Mouse (Mus musculus) liver, adult 2 months (tissue): ENCODE measurements at regions not wholly inside any gene's neighbourhood (a gene's known extent, or its start where the extent isn't known, plus 50 kb on each side); places are given as distances from the start of the nearest gene placed in this dataset.
"Not testable (repeated sequence)": the region's sequence is repeated elsewhere in the genome, so short reads cannot be mapped to it uniquely, and the experiment has no call there.

Source experiments
- DNase-seq: peaks from one replicate; pipeline ENCODE4 v3.0.0-alpha.2; 2011; ENCODE audit warnings: low read depth, low spot score; ENCODE audit errors: extremely low read depth
- H3K27ac ChIP-seq: fragments of 200-500 bp; replicated peaks from 2 replicates; pipeline ENCODE4 v1.5.1; 2012; ENCODE audit warnings: low read depth, mild to moderate bottlenecking, control low read depth, inconsistent platforms, low read length; ENCODE audit not compliant: insufficient read depth
- H3K27me3 ChIP-seq: fragments of 200-500 bp; 2 replicates; pipeline ENCODE4 v1.6.1; 2012; ENCODE audit warnings: mild to moderate bottlenecking, moderate library complexity, low read length, inconsistent platforms; ENCODE audit not compliant: control insufficient read depth, insufficient read depth
- H3K36me3 ChIP-seq: fragments of 200-500 bp; 2 replicates; pipeline ENCODE4 v1.6.1; 2012; ENCODE audit warnings: low read length, inconsistent platforms; ENCODE audit not compliant: control insufficient read depth, insufficient read depth
- H3K4me1 ChIP-seq: fragments of 200-500 bp; 2 replicates; pipeline ENCODE4 v1.6.1; 2011; ENCODE audit warnings: low read length; ENCODE audit not compliant: control insufficient read depth, insufficient read depth
- H3K4me3 ChIP-seq: fragments of 200-500 bp; 2 replicates; pipeline ENCODE4 v1.5.1; 2011; ENCODE audit warnings: low read depth, mild to moderate bottlenecking, control low read depth, low read length, moderate library complexity; ENCODE audit not compliant: insufficient read depth
- H3K79me2 ChIP-seq: fragments of 200-500 bp; 2 replicates; pipeline ENCODE4 v1.6.1; 2012; ENCODE audit warnings: inconsistent platforms, mild to moderate bottlenecking, low read length, moderate library complexity; ENCODE audit not compliant: control insufficient read depth, insufficient read depth
- H3K9ac ChIP-seq: fragments of 200-500 bp; 2 replicates; pipeline ENCODE4 v1.6.1; 2012; ENCODE audit warnings: low read depth, mild to moderate bottlenecking, control low read depth, inconsistent platforms, low read length
- CTCF ChIP-seq: fragments of 200-500 bp; IDR thresholded peaks from 2 replicates; pipeline ENCODE4 v1.5.1; 2011; ENCODE audit warnings: low read depth, low read length, control low read depth
- POLR2A ChIP-seq: fragments of 200-500 bp; IDR thresholded peaks from 2 replicates; pipeline ENCODE4 v1.6.1; 2011; ENCODE audit warnings: low read length, control low read depth; ENCODE audit not compliant: insufficient read depth; ENCODE audit errors: extremely low read depth
- WGBS: fragments of 180-500 bp; shearing (Covaris S2); methylation state at CpG from one replicate; pipeline ENCODE4 v1.1.7; 2018; 5-methylcytosine and 5-hydroxymethylcytosine counted together

DNA sequence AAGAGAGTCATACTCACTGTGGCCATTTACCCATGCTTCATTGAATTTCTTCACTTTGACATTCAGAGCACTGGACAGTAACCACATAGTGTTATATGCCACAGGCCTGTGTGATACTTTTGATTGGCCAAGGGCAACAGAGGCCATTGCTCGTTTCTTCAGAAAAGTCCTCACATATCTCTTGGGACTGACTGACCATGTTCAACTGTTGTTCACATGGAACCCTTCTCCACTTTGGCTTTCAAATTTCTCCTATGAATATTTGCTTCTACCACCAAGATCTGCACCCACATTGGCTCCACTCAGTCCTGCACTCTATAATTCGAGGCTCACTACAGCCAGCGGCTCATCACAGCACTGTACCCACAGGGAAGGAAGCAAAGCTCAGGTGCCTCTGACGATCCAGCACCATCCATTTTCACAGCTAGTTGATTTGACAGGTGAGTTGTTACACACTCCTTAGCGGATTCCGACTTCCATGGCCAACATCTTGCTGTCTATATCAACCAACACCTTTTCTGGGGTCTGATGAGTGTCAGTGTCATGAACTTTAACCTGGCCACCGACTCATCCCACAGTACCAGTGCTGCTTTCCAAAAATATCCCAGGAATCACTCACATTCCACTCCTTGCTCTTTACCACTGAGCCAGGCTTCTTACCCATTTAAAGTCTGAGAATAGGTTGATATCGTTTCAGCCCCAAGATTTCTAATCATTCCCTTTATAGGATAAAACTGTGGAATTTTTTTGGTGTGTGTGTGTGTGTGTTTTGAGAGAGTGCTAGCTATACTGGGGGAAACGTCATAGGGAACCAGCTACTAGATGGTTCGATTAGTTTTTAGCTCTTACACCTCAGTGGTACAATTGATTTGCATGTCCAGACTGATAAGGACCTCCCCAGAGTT is 76.3 kb upstream of the Alkbh8 start:
- no peaks in the 10 kb centered on the region for H3K4me1 ChIP-seq
- H3K9ac ChIP-seq: no peak overlapping the region
- H3K27ac ChIP-seq: no peak overlapping the region
- no peak overlapping the region for H3K4me3 ChIP-seq
- peak; percentile 55 for DNase-seq
- H3K79me2 ChIP-seq: no peaks in the 10 kb centered on the region
- no peaks in the 10 kb centered on the region for H3K36me3 ChIP-seq
- TF ChIP-seq POLR2A (no peak), CTCF (no peak)
- 56% methylated on average over 10 of the region's 10 CpGs for WGBS
- H3K27me3 ChIP-seq: no peaks in the 10 kb centered on the region

- 58% methylated on average over 5 of the region's 5 CpGs for WGBS
- DNase-seq: peak; percentile 33
These were observed 74.8 kb upstream of the Alkbh8 start for GRCm38 (mm10) chr9:3260181-3260580.

GRCm38 (mm10) chr9:3260860-3261259 is 74.1 kb upstream of the Alkbh8 start:
- H3K27me3 ChIP-seq: no peaks in the 10 kb centered on the region
- 83% methylated on average over 2 of the region's 2 CpGs for whole genome bisulfite sequencing
- no peak for DNase-seq
- H3K27ac ChIP-seq: no peak overlapping the region
- H3K9ac ChIP-seq: no peak overlapping the region
- TF ChIP-seq POLR2A: no peak
- TF ChIP-seq CTCF: no peak
- no peaks in the 10 kb centered on the region for H3K79me2 ChIP-seq
- H3K4me1 ChIP-seq: no peaks in the 10 kb centered on the region
- no peaks in the 10 kb centered on the region for H3K36me3 ChIP-seq
- no peak overlapping the region for H3K4me3 ChIP-seq

More at GRCm38 (mm10) chr9:3260181-3260580, 74.8 kb upstream of the Alkbh8 start:
- no peak overlapping the region for H3K4me3 ChIP-seq
- no peaks in the 10 kb centered on the region for H3K36me3 ChIP-seq
- no peak overlapping the region for H3K9ac ChIP-seq
- TF ChIP-seq CTCF (no peak), POLR2A (no peak)
- H3K4me1 ChIP-seq: no peaks in the 10 kb centered on the region
- no peak overlapping the region for H3K27ac ChIP-seq
- no peaks in the 10 kb centered on the region for H3K79me2 ChIP-seq
- H3K27me3 ChIP-seq: no peaks in the 10 kb centered on the region

GRCm38 (mm10) chr9:3264467-3264866 is 70.5 kb upstream of the Alkbh8 start:
- H3K4me3 ChIP-seq: no peak overlapping the region
- DNase-seq: no peak
- TF ChIP-seq POLR2A: no peak
- TF ChIP-seq CTCF: no peak
- no peak overlapping the region for H3K27ac ChIP-seq
- H3K4me1 ChIP-seq: no peaks in the 10 kb centered on the region
- no peaks in the 10 kb centered on the region for H3K36me3 ChIP-seq
- H3K9ac ChIP-seq: no peak overlapping the region
- no peaks in the 10 kb centered on the region for H3K27me3 ChIP-seq
- no peaks in the 10 kb centered on the region for H3K79me2 ChIP-seq

- WGBS: 81% methylated on average over 8 of the region's 8 CpGs
- not testable (repeated sequence) for H3K79me2 ChIP-seq, H3K9ac ChIP-seq, H3K4me3 ChIP-seq, H3K4me1 ChIP-seq, DNase-seq, H3K27ac ChIP-seq, H3K36me3 ChIP-seq, H3K27me3 ChIP-seq
These were observed 54.4 kb upstream of the Alkbh8 start for GRCm38 (mm10) chr9:3280496-3280895.

- 94% methylated on average over 3 of the region's 3 CpGs for WGBS
- not testable (repeated sequence) for H3K27me3 ChIP-seq, H3K79me2 ChIP-seq, H3K4me3 ChIP-seq, H3K9ac ChIP-seq, DNase-seq, H3K4me1 ChIP-seq, H3K36me3 ChIP-seq, H3K27ac ChIP-seq
These were observed 53.0 kb upstream of the Alkbh8 start for GRCm38 (mm10) chr9:3281906-3282305.

GRCm38 (mm10) chr9:3283381-3283780 is 51.6 kb upstream of the Alkbh8 start:
- not testable (repeated sequence) for H3K36me3 ChIP-seq, H3K79me2 ChIP-seq, H3K9ac ChIP-seq, H3K4me1 ChIP-seq, H3K27ac ChIP-seq, DNase-seq, H3K27me3 ChIP-seq, H3K4me3 ChIP-seq
- WGBS: 88% methylated on average over 9 of the region's 9 CpGs
